Mouse (Mus musculus) liver, embryonic 14.5 days (tissue): ENCODE measurements around the gene Vtn. TPM values are rescaled to one million over a fixed set of nuclear protein-coding genes. Genes with fewer than 3 reads are reported as not detected.

Experiments used
- ATAC-seq: fragments of 200-750 bp; cut with Nextera tagmentation; 2 replicates; pipeline ENCODE4 v1.8.0; 2017; ENCODE audit warnings: moderate number of reproducible peaks, mild to moderate bottlenecking, moderate library complexity; ENCODE audit not compliant: insufficient read depth
- DNase-seq, 3 experiments: peaks; one replicate each; pipeline ENCODE4 v3.0.0-alpha.2; 2012 to 2013; ENCODE audit warnings: low read depth in 3 of 3, low spot score in 3 of 3
- H3K27ac ChIP-seq: fragments of 300-500 bp; sonication (generic); 2 replicates; pipeline ENCODE4 v1.5.1; 2014; ENCODE audit warnings: moderate library complexity, mild to moderate bottlenecking, control low read depth, inconsistent platforms
- H3K27me3 ChIP-seq: fragments of 300-500 bp; sonication (generic); 2 replicates; pipeline ENCODE4 v1.6.1; 2014; ENCODE audit warnings: mild to moderate bottlenecking, low read length, moderate library complexity; ENCODE audit not compliant: control insufficient read depth, insufficient read depth
- H3K36me3 ChIP-seq: fragments of 300-500 bp; sonication (generic); replicated peaks from 2 replicates; pipeline ENCODE4 v1.6.1; 2014; ENCODE audit warnings: low read depth; ENCODE audit not compliant: control insufficient read depth, insufficient read depth
- H3K4me1 ChIP-seq, 2 experiments: fragments of 200-500 bp in 1 of 2; fragments of 300-500 bp in 1 of 2; sonication (generic) in 1 of 2; replicated peaks; 2 replicates each; pipeline ENCODE4 v1.6.1; 2012 to 2014; ENCODE audit warnings: antibody characterized with exemption in 1 of 2, inconsistent platforms in 1 of 2, low read length in 1 of 2; ENCODE audit not compliant: control insufficient read depth in 2 of 2, insufficient read depth in 2 of 2
- H3K4me2 ChIP-seq: fragments of 300-500 bp; sonication (generic); 2 replicates; pipeline ENCODE4 v1.6.1; 2014; ENCODE audit warnings: low read depth, mild to moderate bottlenecking, control low read depth, moderate library complexity
- H3K4me3 ChIP-seq, 2 experiments: fragments of 200-500 bp in 1 of 2; fragments of 300-500 bp in 1 of 2; sonication (generic) in 1 of 2; 2 replicates each; pipeline ENCODE4 v1.5.1; 2012 to 2014; ENCODE audit warnings: low read depth in 2 of 2, low read length in 2 of 2, mild to moderate bottlenecking in 2 of 2, control low read depth in 1 of 2, inconsistent platforms in 1 of 2, moderate library complexity in 1 of 2; ENCODE audit not compliant: insufficient read depth in 1 of 2
- H3K9ac ChIP-seq: fragments of 300-500 bp; sonication (generic); replicated peaks from 2 replicates; pipeline ENCODE4 v1.6.1; 2014; ENCODE audit warnings: mild to moderate bottlenecking, control low read depth, moderate library complexity
- H3K9me3 ChIP-seq: fragments of 300-500 bp; sonication (generic); 2 replicates; pipeline ENCODE4 v1.6.1; 2016; ENCODE audit warnings: low read length, mixed read lengths; ENCODE audit not compliant: control insufficient read depth
- CTCF ChIP-seq: IDR thresholded peaks from 2 replicates; pipeline ENCODE4 v1.5.1; 2016; ENCODE audit warnings: antibody characterized with exemption, low read depth, control low read depth
- EP300 ChIP-seq: IDR thresholded peaks from 2 replicates; pipeline ENCODE4 v1.6.1; 2016; ENCODE audit warnings: antibody characterized with exemption, low read depth
- WGBS: fragments of 180-500 bp; shearing (Covaris S2); extraction: QIAGEN DNeasy Blood & Tissue Kit; methylation state at CpG from one replicate; pipeline ENCODE4 v1.1.7; 2014; ENCODE audit not compliant: insufficient replicate concordance; 5-methylcytosine and 5-hydroxymethylcytosine counted together
- polyA plus RNA-seq, 2 experiments: library from polyadenylated mRNA; depleted of rRNA in 1 of 2; stranded (reverse) in 1 of 2; unstranded in 1 of 2; fragments of >200 nt; fragmentation: Nextera tagmentation in 1 of 2; extraction: Ambion mirVana in 1 of 2; gene quantifications; 2 replicates each; pipeline versions ENCODE4 v1.2.1 to v1.2.3; 2012 to 2014

The Vtn gene
- polyA plus RNA-seq, 2 experiments = 353 to 403 TPM

DNA sequence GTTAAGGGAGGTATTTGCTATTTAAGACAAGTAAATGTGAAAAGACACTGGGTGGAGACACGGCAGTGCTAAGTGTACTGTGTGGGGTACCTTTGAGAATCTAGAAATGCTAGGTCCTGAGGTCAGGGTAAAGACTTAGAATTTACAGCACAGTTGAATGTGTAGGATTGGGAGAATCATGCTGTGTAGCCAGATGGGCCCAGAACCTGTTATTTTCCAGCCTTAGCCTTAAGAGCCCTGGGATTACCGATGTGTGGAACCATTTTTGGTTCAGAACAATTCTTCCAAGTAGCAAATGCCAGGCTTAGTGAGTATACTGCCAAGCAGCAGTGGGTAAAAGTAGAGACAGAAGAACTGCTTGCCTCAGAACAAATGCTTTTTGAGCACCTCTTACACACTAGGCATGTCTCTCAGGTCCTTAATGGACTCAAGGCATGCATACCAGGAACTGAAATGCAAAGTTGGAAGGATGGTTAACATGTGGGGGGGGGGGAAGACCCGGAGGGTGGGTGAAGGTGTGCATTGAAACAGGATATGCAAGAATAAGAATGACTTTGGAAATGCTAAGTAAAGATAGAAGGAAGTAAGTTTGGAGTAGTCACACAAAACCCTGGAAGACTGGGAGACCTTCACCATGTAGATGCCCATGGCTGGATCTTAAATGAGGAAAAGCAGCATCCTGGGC, 14.4 kb downstream of the Vtn start:
- Histone ChIP-seq H3K27ac (no peak overlapping the region), H3K4me3 (peak overlapping the region in 1 of 2 experiments; percentile 75; a peak in 2 of 4 replicates), H3K4me2 (peak overlapping the region; percentile 81), H3K9me3 (no peaks in the 10 kb centered on the region), H3K9ac (peak overlapping the region; percentile 84), H3K27me3 (no peaks in the 10 kb centered on the region), H3K36me3 (peaks cover 27% of the 10 kb centered on the region), H3K4me1 (peaks cover 4 to 11% of the 10 kb centered on the region in 2 experiments; a peak in 3 of 4 replicates)
- 58% methylated on average over 3 of the region's 3 CpGs for WGBS
- ATAC-seq (no peak), DNase-seq (no peak)
- TF ChIP-seq CTCF (no peak), EP300 (no peak)

GRCm38 (mm10) chr11:78515549-78516325, 16.8 kb downstream of the Vtn start:
- H3K9me3 ChIP-seq = no peaks in the 10 kb centered on the region
- no peaks in the 10 kb centered on the region for H3K27me3 ChIP-seq
- H3K4me1 ChIP-seq = peaks cover 4 to 11% of the 10 kb centered on the region in 2 experiments; a peak in 3 of 4 replicates
- no peak overlapping the region for H3K4me3 ChIP-seq
- peaks cover 33% of the 10 kb centered on the region for H3K36me3 ChIP-seq
- no peak for ATAC-seq
- DNase-seq = no peak
- H3K27ac ChIP-seq = no peak overlapping the region
- no peak overlapping the region for H3K4me2 ChIP-seq
- no peak overlapping the region for H3K9ac ChIP-seq
- 37% methylated on average over 2 of the region's 2 CpGs for WGBS
- TF ChIP-seq CTCF (peak; percentile 69), EP300 (no peak)

GRCm38 (mm10) chr11:78518931-78519330, 20.0 kb downstream of the Vtn start:
- no peak overlapping the region for H3K4me3 ChIP-seq
- peaks cover 52% of the 10 kb centered on the region for H3K36me3 ChIP-seq
- WGBS = 84% methylated on average over 10 of the region's 10 CpGs
- DNase-seq (no peak), ATAC-seq (no peak)
- TF ChIP-seq CTCF (no peak), EP300 (no peak)
- no peak overlapping the region for H3K27ac ChIP-seq
- no peaks in the 10 kb centered on the region for H3K4me1 ChIP-seq
- no peaks in the 10 kb centered on the region for H3K27me3 ChIP-seq
- H3K9ac ChIP-seq = no peak overlapping the region
- no peak overlapping the region for H3K4me2 ChIP-seq
- no peaks in the 10 kb centered on the region for H3K9me3 ChIP-seq

DNA sequence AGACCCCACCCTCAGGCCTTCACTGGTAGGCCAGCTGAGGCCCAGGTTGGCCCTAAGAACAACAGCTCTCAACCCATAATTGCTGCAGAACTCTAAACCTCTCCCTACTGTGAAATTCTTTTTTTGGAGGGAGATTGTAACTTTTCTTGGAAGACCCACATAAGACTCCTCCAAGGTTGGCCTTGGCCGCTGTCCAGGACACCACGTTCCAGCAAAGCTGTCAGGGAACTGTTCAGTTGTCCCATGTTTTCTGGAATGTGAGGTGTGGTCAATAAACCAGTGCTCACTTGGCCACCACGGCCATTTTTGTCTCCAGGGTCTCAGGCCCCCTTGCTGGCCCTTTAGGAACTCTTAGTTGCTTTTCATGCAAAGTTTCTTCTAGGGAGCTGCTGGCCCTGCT, 23.0 kb downstream of the Vtn start:
- Histone ChIP-seq H3K27ac (no peak overlapping the region), H3K36me3 (peaks cover 37% of the 10 kb centered on the region), H3K4me1 (no peaks in the 10 kb centered on the region), H3K27me3 (no peaks in the 10 kb centered on the region), H3K9me3 (no peaks in the 10 kb centered on the region), H3K4me3 (no peak overlapping the region), H3K4me2 (no peak overlapping the region), H3K9ac (no peak overlapping the region)
- WGBS = 78% methylated on average over 3 of the region's 3 CpGs
- TF ChIP-seq EP300 (no peak), CTCF (no peak)
- no peak for ATAC-seq
- no peak for DNase-seq

DNA sequence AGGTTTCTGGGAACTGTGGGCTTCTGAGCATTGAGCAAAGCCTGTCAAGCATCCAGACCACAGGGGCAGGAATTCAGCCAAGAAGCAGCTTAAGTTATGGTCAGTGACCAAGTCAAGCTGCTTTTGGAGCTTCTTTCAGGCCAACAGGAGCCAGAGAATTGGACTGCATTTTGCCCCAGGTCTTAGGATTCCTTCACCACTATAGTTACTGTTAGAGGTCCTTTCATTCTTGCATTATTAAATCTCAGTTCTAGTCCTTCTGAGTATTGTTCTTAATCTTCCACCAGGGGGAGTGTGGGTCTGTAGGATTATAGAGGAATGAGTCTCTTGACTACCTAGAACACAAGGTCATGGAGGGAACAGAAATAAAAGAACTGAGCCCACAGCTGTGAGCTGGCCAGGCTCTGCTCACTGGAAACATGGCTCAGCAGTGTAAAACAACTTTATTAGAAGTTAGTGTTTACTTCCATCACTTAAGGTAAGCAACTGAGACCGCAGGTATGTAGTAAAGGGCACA, 23.6 kb downstream of the Vtn start:
- Histone ChIP-seq H3K4me1 (no peaks in the 10 kb centered on the region), H3K27ac (no peak overlapping the region), H3K27me3 (no peaks in the 10 kb centered on the region), H3K4me2 (no peak overlapping the region), H3K4me3 (no peak overlapping the region), H3K9ac (no peak overlapping the region), H3K9me3 (no peaks in the 10 kb centered on the region), H3K36me3 (peaks cover 36% of the 10 kb centered on the region)
- 80% methylated on average over 1 of the region's 1 CpGs for WGBS
- no peak for TF ChIP-seq EP300
- peak; percentile 36; the same call in 1 of the 2 replicates for TF ChIP-seq CTCF
- DNase-seq = no peak
- no peak for ATAC-seq
